Mouse (Mus musculus) liver, embryonic 14.5 days (tissue): ENCODE measurements at regions not wholly inside any gene's neighbourhood (a gene's known extent, or its start where the extent isn't known, plus 50 kb on each side); places are given as distances from the start of the nearest gene placed in this dataset.

ENCODE experiments used
- CTCF ChIP-seq: IDR thresholded peaks from 2 replicates; pipeline ENCODE4 v1.5.1; 2016; ENCODE audit warnings: antibody characterized with exemption, low read depth, control low read depth
- EP300 ChIP-seq: IDR thresholded peaks from 2 replicates; pipeline ENCODE4 v1.6.1; 2016; ENCODE audit warnings: antibody characterized with exemption, low read depth

DNA sequence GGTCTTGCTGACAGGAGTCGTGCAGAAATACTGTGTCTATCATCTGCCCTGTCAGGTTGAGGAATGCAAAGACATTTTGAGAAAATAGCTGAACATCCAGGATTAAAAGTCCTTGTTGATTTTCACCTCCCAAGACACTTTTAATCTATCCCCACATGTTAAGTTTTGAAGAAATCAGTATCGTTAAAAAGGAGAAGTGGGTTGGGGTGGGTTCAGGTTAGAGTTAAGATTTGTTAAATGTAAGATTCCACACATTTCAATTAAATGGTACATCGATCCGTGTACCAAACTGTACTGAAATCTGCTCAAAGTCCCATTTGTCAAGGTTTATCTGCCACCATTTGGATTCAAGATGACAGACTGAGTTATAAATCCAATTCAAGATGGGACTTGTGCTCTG is 162.8 kb downstream of the Dhx15 start:
- TF ChIP-seq EP300, result no peak
- no peak for TF ChIP-seq CTCF
